Mouse (Mus musculus): Measurements from ENCODE around the gene Psg27. TPM values are rescaled to one million over a fixed set of nuclear protein-coding genes. Genes with fewer than 3 reads are reported as not detected.

Psg27 gene
- 0.03 and 0.20 TPM in 2 replicates for polyA plus RNA-seq (2012; rRNA removed)

DNA sequence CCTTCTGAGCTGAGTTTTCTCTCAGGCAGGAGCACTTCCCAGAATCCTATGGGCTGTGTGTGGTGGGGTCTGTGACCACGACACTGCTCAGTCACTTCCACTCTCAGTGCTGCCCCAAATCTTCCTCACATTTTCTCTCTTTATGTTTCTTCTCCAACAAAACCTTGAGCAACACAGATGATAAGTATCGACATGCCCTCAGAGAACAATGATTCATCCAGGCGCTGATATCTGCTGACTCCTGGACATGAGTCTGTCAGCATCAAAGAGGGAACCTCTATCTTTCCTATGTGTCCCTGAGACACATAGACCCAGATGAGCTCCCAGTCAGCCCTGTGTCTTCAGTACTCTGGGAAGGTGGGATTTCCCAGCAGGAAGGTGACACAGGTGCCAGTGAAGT, at the start of gene Psg27:
TSS of gene Psg27 (minus strand) at position 101 of the 400 bp plus-strand sequence.

DNA sequence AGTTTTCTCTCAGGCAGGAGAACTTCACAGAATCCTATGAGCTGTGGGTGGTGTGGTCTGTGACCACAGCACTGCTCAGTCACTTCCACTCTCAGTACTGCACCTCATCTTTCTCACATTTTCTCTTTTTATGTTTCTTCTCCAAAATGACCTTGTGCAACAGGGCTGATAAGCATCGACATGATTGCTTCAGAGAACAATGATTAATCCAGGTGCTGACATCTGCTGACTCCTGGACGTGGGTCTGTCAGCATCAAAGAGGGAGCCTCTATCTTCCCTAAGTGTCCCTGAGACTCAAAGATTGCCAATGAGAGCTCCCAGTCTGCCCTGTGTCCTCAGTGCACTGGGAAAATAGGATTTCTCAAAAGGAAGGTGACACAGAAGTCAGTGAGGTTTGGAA, 49.3 kb upstream of the Psg27 start, which contains the start of gene Psg23:
TSS of gene Psg23 (minus strand) at position 101 of the 400 bp plus-strand sequence.

DNA sequence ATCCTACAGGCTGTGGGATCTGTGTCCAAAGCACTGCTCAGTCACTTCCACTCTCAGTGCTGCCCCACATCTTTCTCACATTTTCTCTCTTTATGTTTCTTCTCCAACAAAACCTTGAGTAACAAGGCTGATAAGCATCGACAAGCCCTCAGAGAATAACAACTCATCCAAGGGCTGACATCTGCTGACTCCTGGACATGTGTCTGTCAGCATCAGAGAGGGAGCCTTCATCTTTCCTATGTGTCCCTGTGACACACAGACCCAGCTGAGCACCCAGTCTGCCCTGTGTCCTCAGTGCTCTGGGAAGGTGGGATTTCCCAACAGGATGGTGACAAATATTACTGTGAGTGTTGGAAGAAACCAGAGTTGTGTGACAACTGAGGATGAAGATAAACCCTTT, 34.9 kb downstream of the Psg27 start, which contains the start of gene Psg25:
TSS of gene Psg25 (minus strand) at position 101 of the 400 bp plus-strand sequence.

Other genes starting within 250 kb of the Psg27 start
- 0.07 and 0.25 TPM in 2 replicates for gene Psg18, start 212.3 kb downstream of the Psg27 start, polyA plus RNA-seq (2012; rRNA removed)
- 0.02 and 0.09 TPM in 2 replicates for gene Psg28, start 135.3 kb downstream of the Psg27 start, polyA plus RNA-seq (2012; rRNA removed)
- 0.02 TPM in 1 of 2 replicates, not detected in the other for gene Psg26, start 83.1 kb downstream of the Psg27 start, polyA plus RNA-seq (2012; rRNA removed)
- gene Psg25, start 35.0 kb downstream of the Psg27 start, polyA plus RNA-seq (2012; rRNA removed), result 0.01 and 0.02 TPM in 2 replicates
- gene Psg23, start 49.2 kb upstream of the Psg27 start, polyA plus RNA-seq (2012; rRNA removed), result 0.07 and 0.30 TPM in 2 replicates
- gene Psg21, start 89.4 kb upstream of the Psg27 start, polyA plus RNA-seq (2012; rRNA removed), result 0.08 and 0.51 TPM in 2 replicates
- gene Psg20, start 118.9 kb upstream of the Psg27 start, polyA plus RNA-seq (2012; rRNA removed), result not detected in 2 replicates
- 0.01 and 0.03 TPM in 2 replicates for gene Psg22, start 150.8 kb upstream of the Psg27 start, polyA plus RNA-seq (2012; rRNA removed)
- 0.02 TPM in 1 of 2 replicates, not detected in the other for gene Psg19, start 231.2 kb upstream of the Psg27 start, polyA plus RNA-seq (2012; rRNA removed)

Measured in liver, embryonic 14 days (tissue).